Mouse (Mus musculus) neural tube, embryonic 12.5 days (tissue): ENCODE data around the gene Lrrc73. TPM values are rescaled to one million over a fixed set of nuclear protein-coding genes. Genes with fewer than 3 reads are reported as not detected.

ENCODE experiments used
- ATAC-seq: fragments of 200-750 bp; cut with Nextera tagmentation; 2 replicates; pipeline ENCODE4 v1.8.0; 2017; ENCODE audit warnings: low read depth, mild to moderate bottlenecking, moderate TSS enrichment, moderate library complexity; ENCODE audit not compliant: low FRiP score
- H3K27ac ChIP-seq: fragments of 300-500 bp; sonication (generic); 2 replicates; pipeline ENCODE4 v1.5.1; 2016
- H3K27me3 ChIP-seq: fragments of 300-500 bp; sonication (generic); replicated peaks from 2 replicates; pipeline ENCODE4 v1.6.1; 2016; ENCODE audit warnings: mild to moderate bottlenecking
- H3K36me3 ChIP-seq: fragments of 300-500 bp; sonication (generic); 2 replicates; pipeline ENCODE4 v1.6.1; 2016; ENCODE audit warnings: mild to moderate bottlenecking
- H3K4me1 ChIP-seq: fragments of 300-500 bp; sonication (generic); 2 replicates; pipeline ENCODE4 v1.6.1; 2016
- H3K4me2 ChIP-seq: fragments of 300-500 bp; sonication (generic); replicated peaks from 2 replicates; pipeline ENCODE4 v1.6.1; 2016; ENCODE audit warnings: mild to moderate bottlenecking
- H3K4me3 ChIP-seq: fragments of 300-500 bp; sonication (generic); 2 replicates; pipeline ENCODE4 v1.5.1; 2016
- H3K9ac ChIP-seq: fragments of 300-500 bp; sonication (generic); 2 replicates; pipeline ENCODE4 v1.6.1; 2016; ENCODE audit warnings: mild to moderate bottlenecking
- H3K9me3 ChIP-seq: fragments of 300-500 bp; sonication (generic); 2 replicates; pipeline ENCODE4 v1.6.1; 2016; ENCODE audit warnings: mild to moderate bottlenecking
- WGBS: fragments of 180-500 bp; shearing (Covaris S2); methylation state at CpG from one replicate; pipeline ENCODE4 v1.1.7; 2016; 5-methylcytosine and 5-hydroxymethylcytosine counted together
- polyA plus RNA-seq: library from polyadenylated mRNA; unstranded; fragments of >200 nt; fragmentation: Nextera tagmentation; extraction: Ambion mirVana; gene quantifications from 2 replicates; pipeline ENCODE4 v1.2.1, GENCODE M21; 2016

The Lrrc73 gene
- polyA plus RNA-seq, 1 experiment from 2014 or later, result 3.4 TPM

DNA sequence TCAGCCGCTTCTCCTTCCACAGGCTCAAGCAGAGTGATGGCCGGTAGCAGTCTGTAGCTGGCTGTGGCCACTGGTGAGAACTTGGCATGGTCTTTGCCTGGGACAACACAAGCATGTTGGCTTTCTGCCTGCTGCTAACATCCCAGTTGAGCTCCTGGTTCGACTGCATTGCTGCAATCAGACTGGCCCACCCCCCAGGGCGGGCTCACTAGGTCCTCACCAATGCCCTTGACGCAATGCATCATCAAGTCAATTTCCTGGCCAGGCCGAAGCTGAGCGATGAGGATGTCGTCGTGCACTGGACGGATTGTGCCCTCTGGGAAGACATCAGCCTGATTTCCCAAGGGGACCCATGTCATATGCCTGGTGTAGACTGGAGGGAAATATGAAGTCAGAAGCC, 8.8 kb upstream of the Lrrc73 start:
- no peaks in the 10 kb centered on the region for H3K9me3 ChIP-seq
- H3K27ac ChIP-seq, result no peak overlapping the region
- H3K4me1 ChIP-seq, result peaks cover 20% of the 10 kb centered on the region
- H3K4me3 ChIP-seq, result no peak overlapping the region
- ATAC-seq, result no peak
- no peak overlapping the region for H3K9ac ChIP-seq
- WGBS, result 79% methylated on average over 10 of the region's 10 CpGs
- H3K36me3 ChIP-seq, result peaks cover 75% of the 10 kb centered on the region
- H3K27me3 ChIP-seq, result no peaks in the 10 kb centered on the region
- H3K4me2 ChIP-seq, result no peak overlapping the region

DNA sequence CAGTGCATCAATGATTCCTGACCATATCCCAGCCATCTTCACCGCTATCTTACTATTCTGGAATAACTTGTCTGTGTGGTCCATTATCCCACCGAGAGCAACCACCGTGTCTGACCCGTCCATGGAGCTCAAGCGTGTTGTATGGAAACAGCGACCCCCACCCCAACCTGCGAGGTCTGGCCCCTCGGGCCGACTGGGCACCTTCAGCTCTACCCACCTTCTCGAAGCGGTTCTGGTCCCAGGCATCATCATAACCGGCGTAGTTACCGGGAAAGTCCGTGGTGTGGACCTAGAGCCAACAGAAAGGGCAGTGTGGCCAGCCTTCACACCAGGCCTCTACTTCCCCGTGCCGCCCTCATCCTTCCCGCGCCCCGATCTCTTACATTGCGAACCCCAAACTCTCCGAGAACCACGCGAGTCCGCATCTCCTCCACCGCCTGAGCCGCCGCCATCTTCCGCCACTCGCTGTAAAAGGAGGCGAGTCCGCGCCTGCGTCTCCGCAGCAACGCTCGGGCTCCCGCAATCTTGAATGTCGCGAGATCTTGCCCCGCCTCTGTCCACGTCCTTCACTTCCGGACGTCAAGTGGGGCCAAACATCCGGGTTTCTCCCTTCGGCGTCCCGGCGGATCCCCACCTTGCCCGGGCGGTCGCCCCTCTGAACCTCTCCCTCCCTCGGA, 5.7 kb upstream of the Lrrc73 start, which contains the start of the genes Polr1c and Yipf3:
Polr1c (minus strand) TSS at position 543 of the 677 bp plus-strand sequence.
Yipf3 (plus strand) TSS at position 569 of the 677 bp plus-strand sequence.
- ATAC-seq, result peak; percentile 92
- Histone ChIP-seq H3K4me3 (peak within 1 kb of the TSS; percentile 91), H3K9me3 (no peaks in the 10 kb centered on the region), H3K36me3 (peaks cover 72% of the 10 kb centered on the region), H3K27ac (peak within 1 kb of the TSS; percentile 62), H3K4me1 (peaks cover 20% of the 10 kb centered on the region), H3K27me3 (no peaks in the 10 kb centered on the region), H3K9ac (peak within 1 kb of the TSS; percentile 97), H3K4me2 (peak within 1 kb of the TSS; percentile 84)
- WGBS, result under 1% methylated on average over 53 of the region's 53 CpGs

DNA sequence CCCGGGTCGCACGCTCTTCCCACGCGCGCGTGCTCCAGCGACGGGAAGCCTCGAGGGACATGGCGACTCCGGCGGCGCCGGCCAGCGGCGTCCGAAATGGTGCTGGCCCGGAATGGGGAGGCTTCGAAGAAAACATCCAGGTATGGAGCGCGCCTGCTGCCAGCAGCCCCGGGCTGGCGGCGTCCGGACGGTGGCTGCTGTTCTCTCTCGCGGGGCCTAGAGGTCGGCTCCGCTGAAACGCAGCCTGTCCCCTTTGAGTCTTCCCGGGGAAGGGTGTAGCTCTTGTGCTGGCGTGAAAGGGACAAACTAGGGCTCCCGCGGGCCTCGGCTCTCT, 5.2 kb upstream of the Lrrc73 start:
- WGBS, result under 1% methylated on average over 37 of the region's 37 CpGs
- no peak; the same call in 1 of the 2 replicates for ATAC-seq

DNA sequence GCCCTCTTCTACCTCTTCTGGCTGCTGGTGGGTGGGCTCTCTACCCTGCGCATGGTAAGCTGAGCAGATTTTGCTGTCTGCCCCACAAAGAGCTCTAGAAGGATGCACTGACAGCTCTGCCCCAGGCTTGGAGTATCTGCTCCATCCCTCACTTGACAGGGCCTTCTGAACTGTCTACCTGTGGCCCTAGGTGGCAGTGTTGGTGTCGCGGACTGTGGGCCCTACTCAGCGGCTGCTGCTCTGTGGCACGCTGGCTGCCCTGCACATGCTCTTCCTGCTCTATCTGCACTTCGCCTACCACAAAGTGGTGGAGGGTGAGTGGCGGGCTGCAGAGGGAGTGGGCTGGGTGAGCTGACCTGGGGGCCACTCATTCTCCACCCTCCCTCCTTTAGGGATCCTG, 2.2 kb upstream of the Lrrc73 start:
- 87% methylated on average over 7 of the region's 7 CpGs for WGBS
- Histone ChIP-seq H3K4me2 (no peak overlapping the region), H3K9ac (no peak overlapping the region), H3K36me3 (peaks cover 37% of the 10 kb centered on the region), H3K27ac (no peak overlapping the region), H3K27me3 (peaks cover 11% of the 10 kb centered on the region), H3K4me3 (no peak overlapping the region), H3K4me1 (peaks cover 39% of the 10 kb centered on the region), H3K9me3 (no peaks in the 10 kb centered on the region)
- no peak for ATAC-seq

More for the DNA sequence above, 5.2 kb upstream of the Lrrc73 start:
- peaks cover 67% of the 10 kb centered on the region for H3K36me3 ChIP-seq
- H3K27ac ChIP-seq, result peak overlapping the region; percentile 46
- H3K27me3 ChIP-seq, result no peaks in the 10 kb centered on the region
- peaks cover 21% of the 10 kb centered on the region for H3K4me1 ChIP-seq
- H3K9me3 ChIP-seq, result no peaks in the 10 kb centered on the region
- H3K4me3 ChIP-seq, result peak overlapping the region; percentile 91
- peak overlapping the region; percentile 97 for H3K9ac ChIP-seq
- H3K4me2 ChIP-seq, result peak overlapping the region; percentile 84

DNA sequence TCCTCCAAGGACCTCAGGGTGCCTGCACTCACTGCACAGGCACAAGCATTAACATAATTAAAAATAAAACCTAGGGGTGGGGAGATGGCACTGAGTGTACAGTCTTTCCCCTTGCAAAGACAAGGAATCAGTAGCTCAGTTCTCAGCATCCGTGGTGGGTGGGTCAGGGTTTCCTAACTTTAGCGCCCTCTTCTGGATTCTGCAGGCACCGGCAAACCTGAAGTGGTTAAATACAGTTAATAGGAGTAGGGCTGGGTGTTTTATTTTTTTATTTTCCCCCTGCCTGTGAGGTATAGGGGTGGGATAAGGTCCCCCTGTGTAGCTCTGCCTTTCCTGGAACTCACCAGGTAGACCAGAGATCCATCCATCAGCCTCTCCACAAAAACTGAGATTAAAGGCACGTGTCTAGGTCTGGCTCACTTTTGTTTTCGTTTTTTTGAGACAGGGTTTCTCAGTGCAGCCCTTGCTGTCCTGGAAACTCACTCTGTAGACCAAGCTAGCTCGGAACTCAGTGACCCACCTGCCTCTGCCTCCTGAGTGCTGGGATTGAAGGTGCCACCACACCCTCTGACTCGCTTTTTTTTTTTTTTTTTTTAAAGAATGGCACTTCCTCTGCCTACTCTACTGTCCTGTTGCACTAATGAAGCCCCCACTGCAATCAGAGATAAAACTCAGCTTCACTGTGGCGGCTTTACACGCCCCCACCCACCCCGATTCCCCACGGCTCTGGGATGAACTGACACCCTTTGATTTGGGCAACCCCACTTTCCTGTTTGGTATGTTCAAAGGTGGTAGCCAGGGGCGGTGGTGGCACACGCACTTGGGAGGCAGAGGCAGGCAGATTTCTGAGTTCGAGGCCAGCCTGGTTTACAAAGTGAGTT, 520 bp upstream of the Lrrc73 start:
- Histone ChIP-seq H3K27me3 (peaks cover 11% of the 10 kb centered on the region), H3K9ac (peak overlapping the region; percentile 78; the same call in 1 of the 2 replicates), H3K9me3 (no peaks in the 10 kb centered on the region), H3K27ac (no peak overlapping the region), H3K36me3 (peaks cover 34% of the 10 kb centered on the region), H3K4me2 (peak overlapping the region; percentile 98), H3K4me3 (no peak overlapping the region), H3K4me1 (peaks cover 31% of the 10 kb centered on the region)
- no peak for ATAC-seq
- 60% methylated on average over 14 of the region's 14 CpGs for WGBS

DNA sequence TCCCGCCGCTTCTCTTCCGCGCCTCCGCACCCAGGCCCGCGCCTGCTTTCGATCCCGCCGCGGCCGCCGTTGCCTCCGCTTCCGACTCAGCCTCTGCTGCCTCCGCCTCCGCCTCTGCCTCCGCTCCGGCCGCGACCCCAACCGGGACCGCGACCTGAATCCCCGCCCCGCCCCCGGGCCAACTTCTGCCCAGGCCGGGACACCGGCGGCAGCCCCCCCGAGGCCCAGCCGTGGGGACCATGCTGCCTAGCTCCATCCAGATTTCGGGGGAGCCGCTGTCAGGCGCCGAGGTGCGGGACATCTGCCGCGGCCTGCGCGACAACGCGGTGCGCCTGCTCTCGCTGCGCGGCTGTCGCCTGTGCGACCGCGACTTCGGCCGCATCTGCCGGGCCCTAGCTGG, 775 bp downstream of the Lrrc73 start:
- H3K9ac ChIP-seq, result peak overlapping the region; percentile 78
- ATAC-seq, result peak; percentile 49
- peaks cover 11% of the 10 kb centered on the region for H3K27me3 ChIP-seq
- 1% methylated on average over 45 of the region's 54 CpGs for WGBS
- H3K36me3 ChIP-seq, result peaks cover 46% of the 10 kb centered on the region
- no peaks in the 10 kb centered on the region for H3K9me3 ChIP-seq
- H3K4me3 ChIP-seq, result peak overlapping the region; percentile 71
- peak overlapping the region; percentile 98 for H3K4me2 ChIP-seq
- peaks cover 24% of the 10 kb centered on the region for H3K4me1 ChIP-seq
- peak overlapping the region; percentile 26; the same call in 1 of the 2 replicates for H3K27ac ChIP-seq

DNA sequence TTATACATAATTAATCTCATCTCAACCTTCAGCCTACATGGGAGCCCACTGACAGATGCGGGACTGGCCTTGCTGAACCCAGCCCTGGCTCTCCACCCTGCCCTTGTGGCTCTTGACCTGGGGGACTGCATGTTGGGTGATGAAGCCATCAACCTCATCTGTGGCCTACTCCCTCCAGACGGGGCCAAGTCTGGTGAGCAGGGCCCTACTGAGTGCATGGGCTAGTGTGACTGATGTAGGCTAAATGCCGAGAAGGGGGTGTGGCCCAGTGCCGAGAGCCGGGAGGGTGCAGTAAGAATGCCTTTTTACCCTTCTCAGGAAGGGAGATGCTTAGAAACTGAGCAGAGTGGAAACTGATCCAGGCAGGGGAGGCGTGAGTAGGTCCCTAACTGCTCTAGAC, 1.8 kb downstream of the Lrrc73 start:
- WGBS, result 33% methylated on average over 6 of the region's 6 CpGs
- no peak overlapping the region for H3K27ac ChIP-seq
- no peaks in the 10 kb centered on the region for H3K9me3 ChIP-seq
- peak overlapping the region; percentile 78; the same call in 1 of the 2 replicates for H3K9ac ChIP-seq
- peak overlapping the region; percentile 98 for H3K4me2 ChIP-seq
- peaks cover 11% of the 10 kb centered on the region for H3K27me3 ChIP-seq
- ATAC-seq, result no peak
- H3K36me3 ChIP-seq, result peaks cover 48% of the 10 kb centered on the region
- H3K4me3 ChIP-seq, result peak overlapping the region; percentile 71; the same call in 1 of the 2 replicates
- H3K4me1 ChIP-seq, result peaks cover 19% of the 10 kb centered on the region; the same call in 1 of the 2 replicates

DNA sequence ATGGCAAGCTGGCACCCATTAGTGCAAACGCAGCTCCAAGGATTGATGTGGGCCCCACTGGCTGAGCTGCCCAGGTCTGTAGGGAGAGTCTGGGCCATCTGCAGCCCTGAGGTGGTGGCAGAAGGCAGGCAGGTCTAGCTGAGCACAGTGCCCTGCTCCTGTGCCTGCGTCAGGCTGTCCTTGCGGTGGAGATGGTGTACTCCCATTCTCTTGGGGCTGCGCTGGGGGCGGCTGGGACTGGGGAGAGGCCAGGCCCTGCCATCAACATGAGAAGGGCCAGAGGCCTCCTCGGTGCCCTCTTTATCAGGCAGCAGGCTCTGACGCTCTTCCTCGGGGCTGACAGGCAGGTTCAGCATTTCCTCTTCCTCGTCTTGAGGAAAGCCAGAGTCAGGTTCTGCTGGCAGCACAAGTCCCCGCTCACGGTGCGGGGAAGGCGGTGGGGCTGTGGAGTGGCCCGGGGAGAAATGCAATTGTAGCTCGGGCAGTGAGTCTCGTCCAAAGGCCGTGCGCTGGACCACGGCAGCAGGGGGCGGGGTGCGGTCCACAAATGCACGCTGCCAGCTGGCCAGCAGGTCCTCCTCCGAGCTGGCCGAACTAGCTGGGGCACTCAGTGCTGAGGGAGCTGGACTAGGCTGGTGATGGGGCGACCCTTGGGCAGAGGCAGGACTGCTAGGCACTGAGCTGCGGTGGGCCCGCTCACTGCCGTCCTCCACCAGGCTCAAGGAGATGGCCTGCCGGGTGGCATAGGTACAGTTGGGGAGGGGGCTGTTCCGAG, 5.1 kb downstream of the Lrrc73 start:
- no peak overlapping the region for H3K9ac ChIP-seq
- H3K4me3 ChIP-seq, result no peak overlapping the region
- no peaks in the 10 kb centered on the region for H3K9me3 ChIP-seq
- H3K4me1 ChIP-seq, result peaks cover 14% of the 10 kb centered on the region; the same call in 1 of the 2 replicates
- WGBS, result 91% methylated on average over 30 of the region's 30 CpGs
- no peak overlapping the region for H3K4me2 ChIP-seq
- peaks cover 11% of the 10 kb centered on the region for H3K27me3 ChIP-seq
- H3K36me3 ChIP-seq, result peaks cover 59% of the 10 kb centered on the region
- no peak overlapping the region for H3K27ac ChIP-seq
- no peak for ATAC-seq

DNA sequence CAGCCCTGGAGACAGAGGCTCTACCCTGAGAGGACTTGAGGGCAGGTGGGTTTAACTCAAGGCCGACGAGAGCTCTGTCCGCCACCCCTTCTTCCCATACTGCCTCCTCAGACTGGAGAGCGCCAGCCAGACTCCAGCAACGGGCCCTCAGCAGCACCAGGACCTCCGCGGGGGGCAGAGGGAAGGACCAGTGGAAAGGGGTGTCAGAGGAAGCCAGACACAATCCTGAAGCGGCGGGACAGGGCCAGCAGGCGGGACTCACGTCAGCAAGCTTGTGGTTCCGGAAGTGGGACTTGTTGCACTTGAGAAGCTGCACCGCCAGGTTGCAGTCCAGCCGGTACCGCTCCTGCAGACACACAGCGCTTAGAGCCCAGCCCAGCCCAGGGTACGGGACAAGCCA, 6.3 kb downstream of the Lrrc73 start:
- Histone ChIP-seq H3K27me3 (peaks cover 9% of the 10 kb centered on the region), H3K4me2 (no peak overlapping the region), H3K9ac (no peak overlapping the region), H3K4me1 (peaks cover 8% of the 10 kb centered on the region; the same call in 1 of the 2 replicates), H3K36me3 (peaks cover 71% of the 10 kb centered on the region), H3K4me3 (no peak overlapping the region), H3K27ac (no peak overlapping the region), H3K9me3 (no peaks in the 10 kb centered on the region)
- no peak for ATAC-seq
- 91% methylated on average over 17 of the region's 17 CpGs for WGBS

DNA sequence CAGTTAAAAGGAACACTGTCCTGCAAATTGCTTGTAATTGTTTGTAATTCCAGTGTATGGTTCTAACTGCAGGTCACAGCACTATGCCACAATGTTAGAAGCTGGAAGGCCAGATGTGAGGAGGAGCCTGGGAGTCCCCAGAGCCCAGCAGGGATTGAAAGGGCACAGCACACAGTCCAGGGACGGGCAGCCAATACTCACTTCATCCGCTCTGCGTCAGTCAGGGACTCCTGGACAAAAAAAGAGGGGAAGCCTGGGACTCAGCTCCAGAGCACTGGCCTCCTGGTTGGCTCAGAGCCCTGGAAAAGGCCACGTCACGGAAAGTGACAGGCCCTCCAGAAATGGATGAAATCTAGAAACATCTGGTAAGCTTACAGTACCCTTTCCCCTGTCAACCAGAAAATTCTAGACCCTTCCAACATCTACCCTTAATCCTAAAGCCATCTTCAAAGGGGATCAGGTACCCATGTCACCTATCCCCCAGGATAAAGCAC, 8.9 kb downstream of the Lrrc73 start:
- H3K27me3 ChIP-seq, result no peaks in the 10 kb centered on the region
- no peak for ATAC-seq
- 89% methylated on average over 5 of the region's 5 CpGs for WGBS
- H3K9ac ChIP-seq, result no peak overlapping the region
- peaks cover 77% of the 10 kb centered on the region for H3K36me3 ChIP-seq
- no peaks in the 10 kb centered on the region for H3K9me3 ChIP-seq
- no peak overlapping the region for H3K4me3 ChIP-seq
- no peak overlapping the region for H3K27ac ChIP-seq
- no peak overlapping the region for H3K4me2 ChIP-seq
- no peaks in the 10 kb centered on the region for H3K4me1 ChIP-seq

DNA sequence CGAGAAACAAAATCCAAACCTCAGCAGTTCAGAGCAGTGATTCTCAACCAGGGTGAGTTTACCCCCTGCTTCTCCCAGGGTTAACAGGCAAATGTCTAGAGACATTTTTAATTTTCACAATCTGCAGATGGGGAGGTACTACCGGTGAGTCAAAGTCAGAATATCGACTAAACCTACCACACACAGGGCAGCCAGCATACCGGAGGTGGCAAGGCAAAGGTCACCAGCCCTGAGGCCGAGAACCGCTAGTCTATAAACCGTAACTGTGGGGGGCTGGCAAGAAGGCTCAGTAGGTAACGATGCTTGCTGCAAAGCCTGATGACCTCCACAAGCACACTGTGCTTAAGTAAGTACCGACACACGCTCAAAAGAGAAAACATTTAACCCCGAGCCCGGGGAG, 12.2 kb downstream of the Lrrc73 start:
- Histone ChIP-seq H3K9ac (no peak overlapping the region), H3K9me3 (no peaks in the 10 kb centered on the region), H3K36me3 (peaks cover 72% of the 10 kb centered on the region), H3K27ac (no peak overlapping the region), H3K4me1 (no peaks in the 10 kb centered on the region), H3K4me2 (no peak overlapping the region), H3K27me3 (no peaks in the 10 kb centered on the region), H3K4me3 (no peak overlapping the region)
- ATAC-seq, result no peak
- WGBS, result 92% methylated on average over 12 of the region's 12 CpGs
